Mouse (Mus musculus) CD4-positive, CD25-positive, alpha-beta regulatory T cell, adult 4 months (primary cell): ENCODE data around the gene Zfp940. TPM values are rescaled to one million over a fixed set of nuclear protein-coding genes. Genes with fewer than 3 reads are reported as not detected.
"Not testable (repeated sequence)": the region's sequence is repeated elsewhere in the genome, so short reads cannot be mapped to it uniquely, and the experiment has no call there.

ENCODE experiments used
- ATAC-seq: one replicate; pipeline ENCODE4 v1.8.0; 2017
- polyA plus RNA-seq, 2 experiments: library from polyadenylated mRNA; unstranded; fragments of 100-300 nt; shearing (Covaris generic); gene quantifications; one replicate each; pipeline ENCODE4 v1.2.1; 2017

Zfp940 gene
- 1 to 10 TPM; 3.6 to 4.5 TPM for polyA plus RNA-seq

DNA sequence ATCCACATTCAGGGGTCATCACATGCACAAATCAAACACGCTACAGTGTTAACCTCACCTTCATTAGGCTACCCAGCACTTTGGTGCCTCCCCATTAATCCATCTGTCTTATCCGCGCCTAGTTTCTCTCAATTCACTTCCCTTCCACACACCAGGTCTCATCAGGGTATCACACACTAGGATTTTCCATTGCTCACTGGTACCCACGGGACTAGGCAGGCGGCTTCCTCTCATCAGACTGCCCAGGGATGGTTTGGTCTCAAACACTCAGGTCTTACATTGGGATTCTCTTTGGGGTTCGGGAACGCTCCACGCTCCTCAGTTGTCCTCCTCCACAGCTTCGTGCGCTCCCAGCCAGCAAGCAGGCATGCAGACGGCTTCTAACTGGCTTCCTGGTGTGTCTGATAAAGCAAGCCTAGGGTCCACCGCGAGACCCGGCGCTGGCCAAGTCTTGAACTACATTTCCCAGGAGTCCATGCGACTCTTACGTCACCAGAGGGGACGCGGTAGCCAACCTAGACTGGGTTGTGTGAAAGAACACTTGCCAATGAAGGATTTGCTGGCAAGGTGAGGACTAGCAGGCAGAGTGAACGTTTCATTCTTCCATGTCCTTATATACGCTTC is at the start of gene Zfp940:
Gene Zfp940, minus strand, starts transcription at position 451 of the 624 bp plus-strand sequence.
- peak; percentile 99 for ATAC-seq

DNA sequence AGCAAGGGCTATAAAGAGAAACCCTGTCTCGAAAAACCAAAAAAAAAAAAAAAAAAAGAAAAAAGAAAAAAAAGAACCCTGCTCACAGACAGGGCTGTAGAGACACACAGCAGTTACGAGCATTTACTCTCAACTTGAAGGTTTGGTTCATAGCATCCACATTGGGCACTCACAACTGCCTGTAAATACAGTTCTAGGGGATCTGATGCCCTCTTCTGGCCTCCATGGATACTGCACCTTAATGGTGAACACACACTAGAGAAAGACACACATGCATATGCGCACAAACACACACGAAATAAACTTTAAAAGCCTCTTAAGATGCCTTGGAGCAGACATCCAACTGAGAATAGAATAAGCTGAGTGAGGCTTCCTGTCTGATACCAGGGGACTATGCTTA is 44.9 kb upstream of the Zfp940 start:
- no peak for ATAC-seq

- no peak for ATAC-seq
Observed at GRCm38 (mm10) chr7:29892756-29893155, 39.3 kb upstream of the Zfp940 start.

- no peak for ATAC-seq
Observed at GRCm38 (mm10) chr7:29890501-29890900, 37.0 kb upstream of the Zfp940 start.

- ATAC-seq, result no peak
Observed at GRCm38 (mm10) chr7:29880916-29881315, 27.4 kb upstream of the Zfp940 start.

DNA sequence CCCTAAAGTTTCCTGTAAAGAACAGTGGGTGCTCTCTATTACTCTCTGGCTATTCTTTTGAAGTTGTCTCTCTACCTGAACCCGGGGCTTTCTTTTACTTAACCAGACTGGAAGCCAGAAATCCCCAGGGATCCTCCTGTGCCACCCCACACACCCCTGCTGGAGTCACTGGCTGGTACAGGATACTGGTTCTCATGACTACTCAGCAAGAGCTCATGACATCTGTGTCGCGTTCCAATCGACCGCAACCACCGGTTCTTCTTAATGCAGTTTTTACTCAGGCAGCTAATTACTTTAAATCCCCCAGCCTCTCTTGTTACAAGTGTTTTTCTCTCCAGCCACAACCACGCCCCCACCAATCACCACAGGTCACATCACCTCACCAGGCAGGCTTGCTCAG is 26.6 kb upstream of the Zfp940 start:
- ATAC-seq, result no peak

GRCm38 (mm10) chr7:29877561-29877960 is 24.1 kb upstream of the Zfp940 start:
- not testable (repeated sequence) for ATAC-seq

GRCm38 (mm10) chr7:29874256-29874655 is 20.8 kb upstream of the Zfp940 start:
- ATAC-seq, result no peak

DNA sequence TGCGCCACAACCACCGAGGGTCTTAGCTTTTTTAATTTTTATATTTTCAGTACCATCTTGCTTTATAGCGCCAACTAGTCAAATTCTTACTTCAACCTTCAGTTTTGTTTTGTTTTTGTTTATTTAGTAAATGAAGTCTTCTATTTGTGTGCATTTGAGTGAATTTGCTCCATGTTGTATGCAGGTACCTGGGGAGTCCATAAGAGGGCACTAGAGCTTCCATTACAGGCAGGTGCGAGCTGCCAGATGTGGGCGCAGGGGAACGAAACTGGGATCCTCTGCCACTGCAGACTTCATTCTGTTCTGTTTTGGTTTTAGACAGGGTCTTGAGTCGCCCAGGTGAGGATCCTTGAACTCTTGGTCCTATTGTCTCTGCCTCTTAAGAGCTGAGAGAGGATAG is 8.2 kb upstream of the Zfp940 start:
- no peak for ATAC-seq

- peak; percentile 98 for ATAC-seq
Observed at GRCm38 (mm10) chr7:29859532-29860517, 6.4 kb upstream of the Zfp940 start, which contains the start of gene Zfp420. Gene Zfp420 (plus strand): TSS chr7:29859979.

DNA sequence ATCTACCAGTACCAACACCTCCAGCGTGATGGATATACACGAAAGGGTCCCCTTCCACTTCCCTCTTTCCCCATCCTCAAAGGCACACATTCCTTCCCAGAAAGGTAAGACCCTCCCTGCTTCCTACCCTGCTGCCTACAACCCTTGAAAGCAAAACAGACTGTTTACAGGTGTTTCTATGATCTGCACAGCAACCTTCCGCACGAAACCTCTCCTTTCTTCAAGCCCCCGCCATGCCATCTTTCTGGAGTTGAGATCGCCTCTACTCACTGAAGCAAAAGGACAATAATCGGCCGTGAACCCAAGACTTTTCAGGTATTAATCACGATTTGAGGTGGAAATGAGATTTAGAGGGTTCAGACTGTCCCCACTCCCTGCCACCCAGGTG is 644 bp downstream of the Zfp940 start:
- ATAC-seq, result no peak

DNA sequence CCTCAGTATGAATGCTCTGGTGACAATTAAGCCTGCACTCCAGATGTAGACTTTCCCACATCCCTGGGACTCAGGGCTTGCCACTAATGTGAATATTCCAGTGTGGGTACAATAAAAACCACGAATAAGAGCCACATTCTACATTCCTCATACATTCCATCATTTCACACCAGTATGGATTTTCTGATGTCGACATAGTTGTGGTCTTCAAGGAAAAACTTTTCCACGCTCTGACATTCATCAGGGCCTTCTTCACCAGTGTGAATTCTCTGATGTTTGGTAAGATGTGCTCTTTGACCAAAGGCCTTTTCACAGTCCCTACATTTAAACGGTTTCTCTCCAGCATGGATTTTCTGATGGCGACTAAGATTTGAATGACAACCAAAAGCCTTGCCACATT is 8.9 kb downstream of the Zfp940 start:
- no peak for ATAC-seq

DNA sequence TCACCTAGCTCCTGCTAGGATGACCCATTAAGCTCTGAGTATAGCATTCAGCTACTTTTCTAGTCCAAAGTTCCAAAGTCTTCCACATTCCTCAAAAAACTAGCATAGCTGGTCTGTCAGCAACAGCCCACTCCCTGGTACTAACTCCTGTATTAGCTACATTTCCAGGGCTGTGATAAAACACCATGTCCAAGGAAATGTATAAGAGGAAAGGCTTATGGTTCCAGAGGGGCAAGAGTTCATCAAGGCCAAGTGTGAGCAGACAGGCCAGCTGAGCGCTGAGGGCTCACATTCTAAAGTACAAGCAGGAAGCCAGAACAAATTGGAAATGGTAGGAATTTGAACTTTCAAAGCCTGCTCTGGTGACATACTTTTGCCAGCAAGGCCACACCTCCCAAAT is 11.4 kb downstream of the Zfp940 start:
- ATAC-seq, result no peak

- no peak for ATAC-seq
Observed at GRCm38 (mm10) chr7:29839256-29839655, 14.2 kb downstream of the Zfp940 start.

DNA sequence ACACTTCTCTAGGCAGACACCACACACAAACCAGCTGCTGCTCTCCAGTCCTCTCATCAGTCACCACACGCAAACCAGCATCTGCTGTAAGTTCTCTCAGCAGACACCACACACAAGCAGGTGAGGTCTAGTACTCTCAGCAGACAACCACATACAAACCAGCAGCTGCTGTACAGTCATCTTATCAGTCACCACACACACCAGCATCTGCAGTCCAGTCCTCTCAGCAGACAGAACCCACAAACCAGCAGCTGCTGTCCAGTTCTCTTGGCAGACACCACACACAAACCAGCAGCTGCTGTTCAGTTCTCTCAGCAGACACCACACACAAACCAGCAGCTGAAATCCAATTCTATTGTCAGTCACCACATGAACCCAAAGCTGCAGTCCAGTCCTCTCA is 16.7 kb downstream of the Zfp940 start:
- ATAC-seq, result no peak

DNA sequence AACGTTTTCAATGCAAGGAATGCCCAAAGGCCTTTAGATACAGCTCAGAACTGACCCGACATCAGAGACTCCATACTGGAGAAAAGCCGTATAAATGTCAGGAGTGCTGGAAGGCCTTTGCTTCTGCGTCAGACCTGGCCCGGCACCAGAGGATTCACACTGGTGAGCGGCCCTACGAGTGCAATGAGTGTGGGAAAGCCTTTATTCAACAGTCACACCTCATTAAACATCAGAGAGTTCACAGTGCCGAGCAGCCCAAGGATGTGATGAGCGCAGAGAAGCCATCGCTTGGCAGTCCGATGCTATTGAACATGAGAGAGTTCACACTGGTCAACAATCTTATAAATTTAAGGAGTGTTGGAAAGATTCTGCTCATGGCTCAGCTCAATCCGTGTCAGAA is 23.7 kb downstream of the Zfp940 start:
- ATAC-seq, result no peak

GRCm38 (mm10) chr7:29828001-29828400 is 25.5 kb downstream of the Zfp940 start:
- no peak for ATAC-seq

DNA sequence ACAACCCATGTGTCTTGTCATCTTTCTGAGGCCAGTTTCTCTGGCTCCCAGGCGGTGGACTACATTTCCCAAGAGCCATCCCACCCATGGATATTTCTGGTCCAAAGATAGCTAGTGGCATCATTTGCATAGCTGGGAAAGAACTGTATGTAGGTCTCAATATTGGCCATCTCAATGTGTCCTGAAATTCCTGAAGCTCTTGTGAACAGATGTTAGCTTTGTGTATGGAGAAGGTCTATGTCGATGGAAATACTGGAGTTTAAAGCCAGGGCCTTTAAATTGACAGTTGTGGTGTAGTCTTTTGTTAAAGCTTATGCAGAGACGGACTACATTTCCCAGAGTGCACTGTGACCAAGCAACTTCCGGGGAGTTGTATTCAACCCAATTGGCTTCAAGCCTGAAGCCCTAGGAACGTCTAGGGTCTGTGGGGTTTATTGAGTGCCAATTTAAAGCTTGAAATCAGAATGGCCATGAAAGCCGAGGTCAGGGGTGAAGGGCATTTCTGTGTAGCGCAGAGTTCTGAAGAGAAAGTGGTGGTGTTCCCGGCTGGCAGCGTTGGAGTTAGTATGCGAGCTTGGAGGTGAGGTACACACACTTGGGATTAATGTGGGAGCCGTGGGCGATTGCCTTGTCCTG is 34.7 kb downstream of the Zfp940 start:
- ATAC-seq, result peak; percentile 69

GRCm38 (mm10) chr7:29815910-29816429 is 37.5 kb downstream of the Zfp940 start, which contains the start of gene Zfp790:
Gene Zfp790 (plus strand): TSS chr7:29816114.
- peak; percentile 96 for ATAC-seq

- peak; percentile 12 for ATAC-seq
Observed at GRCm38 (mm10) chr7:29815061-29815784, 38.2 kb downstream of the Zfp940 start.

DNA sequence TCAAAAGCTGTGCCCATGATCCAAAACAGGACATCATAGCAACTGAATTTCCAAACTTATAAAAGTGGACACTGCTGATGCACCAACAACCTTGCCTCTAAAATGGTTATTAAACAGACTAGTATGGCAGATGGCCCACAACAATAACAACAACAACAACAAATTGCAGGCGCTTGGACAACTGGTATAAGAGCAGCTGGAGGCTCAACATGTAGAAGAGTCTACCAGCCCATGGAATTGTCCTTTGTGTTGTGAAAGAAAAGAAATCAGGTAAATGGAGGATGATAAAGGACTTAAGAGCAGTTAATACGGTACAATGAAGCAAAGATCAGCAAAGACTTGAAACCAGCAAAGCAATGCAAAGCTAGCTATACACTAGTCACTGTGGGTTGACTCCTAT is 39.1 kb downstream of the Zfp940 start:
- ATAC-seq, result no peak

DNA sequence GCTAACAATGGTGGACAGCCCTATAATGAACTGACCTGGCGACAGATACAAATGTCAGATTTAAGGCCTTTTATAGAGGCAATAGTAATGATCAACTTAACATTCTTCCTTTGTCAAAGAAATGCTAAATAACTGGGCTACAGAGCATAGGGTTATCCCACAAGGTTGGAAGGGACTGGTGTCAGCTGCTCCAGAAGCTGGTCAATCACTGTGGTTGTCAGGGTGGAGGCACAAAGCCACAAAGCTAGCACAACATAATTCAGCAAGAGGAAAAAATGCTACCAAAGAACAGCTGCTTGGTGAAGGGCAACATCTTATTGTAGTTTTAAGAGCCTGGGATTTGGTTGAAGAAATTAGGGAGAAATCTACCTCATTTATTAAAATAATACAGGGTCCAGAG is 41.2 kb downstream of the Zfp940 start:
- ATAC-seq, result no peak
